Mouse (Mus musculus): ENCODE results near the gene Gm37240. TPM values are rescaled to one million over a fixed set of nuclear protein-coding genes. Genes with fewer than 3 reads are reported as not detected.

Gm37240 gene
- polyA plus RNA-seq, 1 experiment from 2014 or later, result 2.8 TPM

GRCm38 (mm10) chr3:84701509-84701908, 1185.8 kb downstream of the Gm37240 start:
- H3K4me1 ChIP-seq, result peaks cover 9% of the 10 kb centered on the region
- no peak for DNase-seq (ENCODE audit: low spot score)
- no peak overlapping the region for H3K27ac ChIP-seq (replicated peaks)
- H3K27me3 ChIP-seq (replicated peaks; ENCODE audit: low read depth, poor library complexity, severe bottlenecking), result no peaks in the 10 kb centered on the region
- H3K36me3 ChIP-seq (replicated peaks), result no peaks in the 10 kb centered on the region
- WGBS, result 85% methylated on average over 2 of the region's 2 CpGs
- H3K9me3 ChIP-seq, result no peaks in the 10 kb centered on the region
- H3K4me3 ChIP-seq, result no peak overlapping the region

GRCm38 (mm10) chr3:84696428-84696917, 1190.8 kb downstream of the Gm37240 start:
- 0 out of 2 replicates have a peak, but pooled peaks cover 3% of the 10 kb centered on the region for H3K27me3 ChIP-seq (replicated peaks; ENCODE audit: low read depth, poor library complexity, severe bottlenecking)
- no peaks in the 10 kb centered on the region for H3K36me3 ChIP-seq (replicated peaks)
- H3K4me3 ChIP-seq, result no peak overlapping the region
- peaks cover 11% of the 10 kb centered on the region; the same call in 1 of the 2 replicates for H3K4me1 ChIP-seq
- 63% methylated on average over 18 of the region's 18 CpGs for whole genome bisulfite sequencing
- no peak overlapping the region for H3K27ac ChIP-seq (replicated peaks)
- no peaks in the 10 kb centered on the region for H3K9me3 ChIP-seq
- no peak for DNase-seq (ENCODE audit: low spot score)

DNA sequence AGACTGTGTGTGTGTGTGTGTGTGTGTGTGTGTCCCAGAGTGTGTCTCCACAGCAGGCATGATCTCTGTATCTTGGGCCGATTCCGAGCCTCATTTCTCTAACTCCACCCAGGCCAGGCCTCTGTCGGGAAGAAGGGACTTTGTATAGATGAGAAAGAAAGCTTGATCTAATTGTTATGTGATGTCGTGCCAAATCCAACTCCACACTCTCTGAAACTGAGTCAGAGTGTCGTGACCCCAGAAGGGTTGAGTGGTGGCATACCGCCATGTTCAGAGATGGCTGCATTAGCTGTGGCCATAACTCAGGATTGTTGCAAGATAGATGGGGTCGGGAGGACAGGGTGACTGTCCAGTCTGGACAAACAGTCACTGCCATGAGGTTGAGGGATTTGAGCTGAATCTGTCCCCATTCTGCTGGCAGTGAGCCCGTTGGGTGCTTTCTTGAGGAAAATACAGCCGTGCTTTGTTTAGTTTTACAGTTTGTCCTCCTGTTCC, 1191.4 kb downstream of the Gm37240 start:
- 83% methylated on average over 9 of the region's 9 CpGs for WGBS
- H3K27ac ChIP-seq (replicated peaks), result no peak overlapping the region
- H3K4me3 ChIP-seq, result no peak overlapping the region
- no peak for DNase-seq (ENCODE audit: low spot score)
- H3K27me3 ChIP-seq (replicated peaks; ENCODE audit: low read depth, poor library complexity, severe bottlenecking), result 0 out of 2 replicates have a peak, but pooled peaks cover 3% of the 10 kb centered on the region
- H3K4me1 ChIP-seq, result peaks cover 11% of the 10 kb centered on the region; the same call in 1 of the 2 replicates
- H3K36me3 ChIP-seq (replicated peaks), result no peaks in the 10 kb centered on the region
- H3K9me3 ChIP-seq, result no peaks in the 10 kb centered on the region

DNA sequence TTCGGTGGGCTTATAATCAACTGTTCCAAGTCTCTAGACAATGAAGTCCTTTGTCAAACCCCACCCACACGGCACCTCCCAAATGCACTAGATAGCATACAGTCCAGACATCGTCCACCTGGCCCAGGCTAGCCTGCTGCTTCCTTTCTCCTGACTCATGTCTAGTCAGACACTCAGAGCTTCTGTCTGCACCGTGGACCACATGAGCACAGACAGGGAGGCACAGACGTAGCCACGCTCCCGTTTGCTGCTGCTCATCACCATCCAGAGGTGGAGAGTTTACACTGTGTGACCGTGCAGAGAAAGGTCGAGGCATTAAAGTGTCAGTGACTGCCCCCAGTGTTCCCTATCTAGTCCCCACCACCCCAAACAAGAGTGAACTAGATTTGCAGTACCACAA, 1191.9 kb downstream of the Gm37240 start:
- no peak overlapping the region for H3K27ac ChIP-seq (replicated peaks)
- no peak for DNase-seq (ENCODE audit: low spot score)
- H3K4me3 ChIP-seq, result no peak overlapping the region
- peaks cover 11% of the 10 kb centered on the region; the same call in 1 of the 2 replicates for H3K4me1 ChIP-seq
- 65% methylated on average over 9 of the region's 9 CpGs for WGBS
- H3K9me3 ChIP-seq, result no peaks in the 10 kb centered on the region
- 0 out of 2 replicates have a peak, but pooled peaks cover 3% of the 10 kb centered on the region for H3K27me3 ChIP-seq (replicated peaks; ENCODE audit: low read depth, poor library complexity, severe bottlenecking)
- H3K36me3 ChIP-seq (replicated peaks), result no peaks in the 10 kb centered on the region

DNA sequence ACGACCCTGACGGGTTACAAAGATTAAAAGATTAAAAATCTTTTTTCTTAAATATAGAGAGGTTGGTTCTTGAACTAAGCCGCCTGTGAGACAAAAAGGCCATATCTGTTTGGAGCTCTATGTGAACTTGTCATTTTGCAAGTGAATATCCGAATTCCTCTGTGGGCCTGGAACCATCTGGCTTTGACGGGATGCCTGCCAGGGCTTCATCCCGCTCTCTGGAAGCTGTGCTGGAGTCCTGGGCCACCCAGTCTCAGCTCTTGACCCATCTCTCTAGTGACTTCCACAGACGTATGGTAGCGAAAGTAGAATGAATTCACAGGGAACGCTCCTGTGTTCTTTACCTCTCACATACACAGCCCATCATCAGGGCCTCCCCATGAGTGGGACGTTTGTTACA, 1193.4 kb downstream of the Gm37240 start:
- no peaks in the 10 kb centered on the region for H3K36me3 ChIP-seq (replicated peaks)
- no peak overlapping the region for H3K4me3 ChIP-seq
- no peak for DNase-seq (ENCODE audit: low spot score)
- peaks cover 15% of the 10 kb centered on the region; the same call in 1 of the 2 replicates for H3K4me1 ChIP-seq
- H3K9me3 ChIP-seq, result no peaks in the 10 kb centered on the region
- H3K27ac ChIP-seq (replicated peaks), result no peak overlapping the region
- H3K27me3 ChIP-seq (replicated peaks; ENCODE audit: low read depth, poor library complexity, severe bottlenecking), result 0 out of 2 replicates have a peak, but pooled peaks cover 3% of the 10 kb centered on the region
- WGBS, result 76% methylated on average over 10 of the region's 10 CpGs

GRCm38 (mm10) chr3:84692647-84693199, 1194.6 kb downstream of the Gm37240 start:
- Histone ChIP-seq H3K36me3 (replicated peaks) (no peaks in the 10 kb centered on the region), H3K9me3 (no peaks in the 10 kb centered on the region), H3K27ac (replicated peaks) (no peak overlapping the region), H3K27me3 (replicated peaks; ENCODE audit: low read depth, poor library complexity, severe bottlenecking) (0 out of 2 replicates have a peak, but pooled peaks cover 3% of the 10 kb centered on the region), H3K4me1 (peaks cover 15% of the 10 kb centered on the region; the same call in 1 of the 2 replicates), H3K4me3 (no peak overlapping the region)
- 61% methylated on average over 4 of the region's 4 CpGs for WGBS
- no peak for DNase-seq (ENCODE audit: low spot score)

DNA sequence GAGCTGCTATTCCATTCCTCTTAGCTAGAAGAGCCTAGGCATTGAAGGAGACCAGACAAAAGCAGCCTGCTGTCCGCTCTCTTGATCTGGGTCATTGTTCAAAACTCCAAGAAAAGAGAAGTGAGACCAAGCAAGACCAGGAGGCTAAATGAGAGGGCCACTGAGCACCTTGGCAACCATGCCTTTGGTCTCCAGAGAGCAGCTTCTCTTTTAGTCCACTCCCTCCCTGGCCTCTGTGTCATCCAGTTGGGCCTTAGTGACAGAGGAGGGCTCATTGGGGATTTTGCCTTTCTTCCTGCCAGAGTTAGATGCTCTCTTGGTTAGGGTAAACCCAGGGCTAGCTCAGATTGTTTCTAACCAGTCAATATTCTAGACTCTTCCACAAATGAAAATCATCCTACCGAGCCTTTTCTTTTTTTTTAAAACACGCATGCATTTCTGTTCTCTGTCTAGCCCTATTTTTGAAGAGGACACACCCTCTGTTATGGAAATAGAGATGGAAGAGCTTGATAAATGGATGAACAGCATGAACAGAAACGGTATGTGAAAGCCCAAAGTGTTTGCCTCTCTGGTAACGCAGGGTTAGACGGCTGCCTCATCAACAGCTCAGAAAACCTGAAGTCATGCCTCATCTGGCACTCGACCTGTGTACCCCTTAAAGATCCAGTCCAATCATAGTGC, 1197.1 kb downstream of the Gm37240 start:
- WGBS, result 85% methylated on average over 7 of the region's 7 CpGs
- no peak for DNase-seq (ENCODE audit: low spot score)
- no peak overlapping the region for H3K4me3 ChIP-seq
- H3K27ac ChIP-seq (replicated peaks), result no peak overlapping the region; the same call in 1 of the 2 replicates
- H3K27me3 ChIP-seq (replicated peaks; ENCODE audit: low read depth, poor library complexity, severe bottlenecking), result 0 out of 2 replicates have a peak, but pooled peaks cover 3% of the 10 kb centered on the region
- H3K36me3 ChIP-seq (replicated peaks), result no peaks in the 10 kb centered on the region
- H3K9me3 ChIP-seq, result no peaks in the 10 kb centered on the region
- peaks cover 12% of the 10 kb centered on the region for H3K4me1 ChIP-seq

- H3K9me3 ChIP-seq, result no peaks in the 10 kb centered on the region
- no peak overlapping the region for H3K4me3 ChIP-seq
- H3K36me3 ChIP-seq (replicated peaks), result no peaks in the 10 kb centered on the region
- 88% methylated on average over 2 of the region's 2 CpGs for WGBS
- no peak for DNase-seq (ENCODE audit: low spot score)
- H3K4me1 ChIP-seq, result peaks cover 12% of the 10 kb centered on the region
- H3K27me3 ChIP-seq (replicated peaks; ENCODE audit: low read depth, poor library complexity, severe bottlenecking), result 0 out of 2 replicates have a peak, but pooled peaks cover 3% of the 10 kb centered on the region
- H3K27ac ChIP-seq (replicated peaks), result no peak overlapping the region; the same call in 1 of the 2 replicates
Observed at GRCm38 (mm10) chr3:84689656-84690055, 1197.7 kb downstream of the Gm37240 start.

- Histone ChIP-seq H3K4me1 (peaks cover 12% of the 10 kb centered on the region), H3K27ac (replicated peaks) (no peak overlapping the region), H3K27me3 (replicated peaks; ENCODE audit: low read depth, poor library complexity, severe bottlenecking) (0 out of 2 replicates have a peak, but pooled peaks cover 3% of the 10 kb centered on the region), H3K36me3 (replicated peaks) (no peaks in the 10 kb centered on the region), H3K9me3 (no peaks in the 10 kb centered on the region), H3K4me3 (no peak overlapping the region)
- WGBS, result 87% methylated on average over 5 of the region's 5 CpGs
- no peak for DNase-seq (ENCODE audit: low spot score)
Observed at GRCm38 (mm10) chr3:84688176-84688575, 1199.1 kb downstream of the Gm37240 start.

DNA sequence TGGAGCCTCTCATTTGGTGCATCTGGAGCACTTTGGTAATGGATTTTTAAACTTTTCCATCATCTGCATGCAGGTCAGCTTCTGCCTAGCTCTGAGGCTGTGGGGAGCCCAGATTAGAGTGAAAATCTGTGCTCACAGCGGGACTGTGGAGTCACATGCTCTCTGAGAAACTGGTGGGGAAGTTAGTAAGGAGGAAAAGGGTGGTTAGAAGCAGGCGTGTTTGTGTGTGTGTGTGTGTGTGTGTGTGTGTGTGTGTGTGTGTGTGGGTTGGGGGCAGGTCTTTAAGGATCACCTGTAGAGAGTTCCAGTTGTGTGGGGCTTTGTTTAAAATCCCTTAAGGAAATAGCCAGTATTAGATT, 1199.9 kb downstream of the Gm37240 start:
- WGBS, result 61% methylated on average over 2 of the region's 2 CpGs
- Histone ChIP-seq H3K27me3 (replicated peaks; ENCODE audit: low read depth, poor library complexity, severe bottlenecking) (0 out of 2 replicates have a peak, but pooled peaks cover 3% of the 10 kb centered on the region), H3K9me3 (no peaks in the 10 kb centered on the region), H3K36me3 (replicated peaks) (no peaks in the 10 kb centered on the region), H3K4me1 (peaks cover 12% of the 10 kb centered on the region), H3K4me3 (no peak overlapping the region), H3K27ac (replicated peaks) (no peak overlapping the region)
- no peak for DNase-seq (ENCODE audit: low spot score)

DNA sequence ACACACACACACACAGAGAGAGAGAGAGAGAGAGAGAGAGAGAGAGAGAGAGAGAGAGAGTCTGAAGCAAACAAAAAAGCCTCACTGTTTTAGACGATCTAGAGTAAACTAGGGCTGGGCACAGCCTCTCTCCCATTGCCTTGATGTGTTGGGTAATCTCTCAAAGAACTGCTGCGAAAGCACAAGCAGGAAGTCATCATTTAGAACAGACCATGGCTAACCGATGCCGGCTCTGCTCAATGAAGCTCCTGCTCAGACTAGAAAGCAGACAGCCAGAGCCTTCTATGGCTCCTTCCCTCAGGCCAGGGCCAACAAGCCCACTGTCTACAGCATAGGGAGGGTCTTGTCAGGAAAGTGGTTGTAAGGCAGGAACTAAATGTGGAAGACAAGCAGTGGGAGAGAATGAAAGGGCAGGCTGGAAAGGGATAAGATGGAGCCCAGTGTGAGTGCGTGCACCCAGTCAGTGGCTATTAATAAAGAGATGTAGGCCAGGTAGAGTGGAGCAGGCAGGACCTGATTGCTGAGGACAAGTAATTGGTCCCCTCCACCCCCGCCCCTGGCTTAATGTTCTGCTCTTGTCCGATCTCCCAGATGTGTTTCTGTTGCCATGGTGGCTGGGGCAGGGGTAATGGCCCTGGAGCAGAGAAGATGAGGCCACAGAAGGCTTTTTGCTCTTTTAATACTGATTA, 1200.4 kb downstream of the Gm37240 start:
- Histone ChIP-seq H3K27ac (replicated peaks) (no peak overlapping the region), H3K4me3 (no peak overlapping the region), H3K4me1 (peaks cover 12% of the 10 kb centered on the region), H3K36me3 (replicated peaks) (no peaks in the 10 kb centered on the region), H3K27me3 (replicated peaks; ENCODE audit: low read depth, poor library complexity, severe bottlenecking) (0 out of 2 replicates have a peak, but pooled peaks cover 2% of the 10 kb centered on the region), H3K9me3 (no peaks in the 10 kb centered on the region)
- WGBS, result 66% methylated on average over 7 of the region's 7 CpGs
- DNase-seq (ENCODE audit: low spot score), result peak; percentile 21

DNA sequence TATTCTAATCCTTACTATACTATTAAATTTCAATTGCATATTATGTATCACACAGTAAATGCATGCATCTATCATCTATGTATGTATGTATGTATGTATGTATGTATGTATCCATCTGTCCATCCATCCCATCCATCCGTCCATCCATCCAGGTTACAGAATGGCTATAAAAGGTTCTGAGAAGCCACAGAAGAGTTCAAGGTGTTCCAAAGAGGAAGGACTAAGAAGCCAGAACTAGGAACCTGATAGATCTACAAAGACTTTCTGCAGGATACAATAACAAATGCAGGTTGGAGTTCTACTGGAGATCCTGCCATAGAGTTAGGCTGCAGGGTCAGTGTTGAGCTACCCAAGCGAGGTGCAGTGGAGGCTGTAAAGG, 1201.0 kb downstream of the Gm37240 start:
- Histone ChIP-seq H3K36me3 (replicated peaks) (no peaks in the 10 kb centered on the region), H3K4me1 (peaks cover 14% of the 10 kb centered on the region), H3K9me3 (no peaks in the 10 kb centered on the region), H3K27ac (replicated peaks) (no peak overlapping the region), H3K4me3 (no peak overlapping the region), H3K27me3 (replicated peaks; ENCODE audit: low read depth, poor library complexity, severe bottlenecking) (no peaks in the 10 kb centered on the region)
- 93% methylated on average over 2 of the region's 2 CpGs for WGBS
- DNase-seq (ENCODE audit: low spot score), result no peak
